Mouse (Mus musculus) ES-E14 (cell line): ENCODE measurements around the gene Gnaz.

Experiments
- CHD2 ChIP-seq: IDR thresholded peaks from 2 replicates; pipeline ENCODE4 v1.6.1; 2014; ENCODE audit warnings: mild to moderate bottlenecking, low read depth, low read length, inconsistent platforms
- MAFK ChIP-seq: IDR thresholded peaks from 2 replicates; pipeline ENCODE4 v1.6.1; 2014; ENCODE audit warnings: mild to moderate bottlenecking, low read depth, low read length, inconsistent platforms; ENCODE audit not compliant: insufficient read depth
- ZC3H11A ChIP-seq: IDR thresholded peaks from 2 replicates; pipeline ENCODE4 v1.6.1; 2012; ENCODE audit warnings: low read depth, mild to moderate bottlenecking, inconsistent platforms, low read length, borderline replicate concordance
- ZNF384 ChIP-seq: IDR thresholded peaks from 2 replicates; pipeline ENCODE4 v1.6.1; 2012; ENCODE audit warnings: low read depth, low read length, inconsistent platforms

DNA sequence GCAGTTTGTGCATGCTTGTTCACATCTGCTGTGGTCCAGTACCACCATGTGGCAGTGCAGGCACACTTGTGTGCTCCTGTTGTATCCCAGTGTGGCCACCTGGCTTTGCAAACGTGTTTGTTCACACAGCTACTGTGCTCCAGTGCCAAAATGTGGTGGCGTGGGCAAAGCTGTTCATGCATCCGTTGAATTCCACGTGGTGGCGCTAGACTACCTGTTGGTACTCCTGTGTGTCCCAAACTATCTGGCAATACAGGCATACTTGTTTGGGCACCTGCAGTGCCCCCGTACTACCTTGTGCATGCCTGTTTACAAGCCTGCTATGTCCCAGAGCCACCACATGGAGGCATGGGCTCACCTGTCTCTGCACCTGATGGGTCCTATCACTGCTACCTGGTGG is 32.0 kb upstream of the Gnaz start:
- TF ChIP-seq MAFK (no peak), CHD2 (no peak), ZNF384 (no peak), ZC3H11A (peak; percentile 46; the same call in 1 of the 2 replicates)
